Mouse (Mus musculus) liver, adult 2 months (tissue): Measurements from ENCODE around the gene Aida. TPM values are rescaled to one million over a fixed set of nuclear protein-coding genes. Genes with fewer than 3 reads are reported as not detected.

Experiments
- DNase-seq: peaks from one replicate; pipeline ENCODE4 v3.0.0-alpha.2; 2011; ENCODE audit warnings: low read depth, low spot score; ENCODE audit errors: extremely low read depth
- H3K27ac ChIP-seq: fragments of 200-500 bp; replicated peaks from 2 replicates; pipeline ENCODE4 v1.5.1; 2012; ENCODE audit warnings: low read depth, mild to moderate bottlenecking, control low read depth, inconsistent platforms, low read length; ENCODE audit not compliant: insufficient read depth
- H3K27me3 ChIP-seq: fragments of 200-500 bp; 2 replicates; pipeline ENCODE4 v1.6.1; 2012; ENCODE audit warnings: mild to moderate bottlenecking, moderate library complexity, low read length, inconsistent platforms; ENCODE audit not compliant: control insufficient read depth, insufficient read depth
- H3K36me3 ChIP-seq: fragments of 200-500 bp; 2 replicates; pipeline ENCODE4 v1.6.1; 2012; ENCODE audit warnings: low read length, inconsistent platforms; ENCODE audit not compliant: control insufficient read depth, insufficient read depth
- H3K4me1 ChIP-seq: fragments of 200-500 bp; 2 replicates; pipeline ENCODE4 v1.6.1; 2011; ENCODE audit warnings: low read length; ENCODE audit not compliant: control insufficient read depth, insufficient read depth
- H3K4me3 ChIP-seq: fragments of 200-500 bp; 2 replicates; pipeline ENCODE4 v1.5.1; 2011; ENCODE audit warnings: low read depth, mild to moderate bottlenecking, control low read depth, low read length, moderate library complexity; ENCODE audit not compliant: insufficient read depth
- H3K79me2 ChIP-seq: fragments of 200-500 bp; 2 replicates; pipeline ENCODE4 v1.6.1; 2012; ENCODE audit warnings: inconsistent platforms, mild to moderate bottlenecking, low read length, moderate library complexity; ENCODE audit not compliant: control insufficient read depth, insufficient read depth
- H3K9ac ChIP-seq: fragments of 200-500 bp; 2 replicates; pipeline ENCODE4 v1.6.1; 2012; ENCODE audit warnings: low read depth, mild to moderate bottlenecking, control low read depth, inconsistent platforms, low read length
- CTCF ChIP-seq: fragments of 200-500 bp; IDR thresholded peaks from 2 replicates; pipeline ENCODE4 v1.5.1; 2011; ENCODE audit warnings: low read depth, low read length, control low read depth
- POLR2A ChIP-seq: fragments of 200-500 bp; IDR thresholded peaks from 2 replicates; pipeline ENCODE4 v1.6.1; 2011; ENCODE audit warnings: low read length, control low read depth; ENCODE audit not compliant: insufficient read depth; ENCODE audit errors: extremely low read depth
- WGBS: fragments of 180-500 bp; shearing (Covaris S2); methylation state at CpG from one replicate; pipeline ENCODE4 v1.1.7; 2018; 5-methylcytosine and 5-hydroxymethylcytosine counted together
- polyA plus RNA-seq: library from polyadenylated mRNA; depleted of rRNA; stranded (reverse); fragments of >200 nt; gene quantifications from 2 replicates; pipeline ENCODE4 v1.2.3, GENCODE M21; 2012
- total RNA-seq: library from RNA; depleted of rRNA; stranded (reverse); fragments of >200 nt; gene quantifications from 2 replicates; pipeline ENCODE4 v1.2.3, GENCODE M21; 2014

Gene Aida
- total and polyA plus RNA-seq, 2 experiments, result 3.6 to 10.8 TPM

DNA sequence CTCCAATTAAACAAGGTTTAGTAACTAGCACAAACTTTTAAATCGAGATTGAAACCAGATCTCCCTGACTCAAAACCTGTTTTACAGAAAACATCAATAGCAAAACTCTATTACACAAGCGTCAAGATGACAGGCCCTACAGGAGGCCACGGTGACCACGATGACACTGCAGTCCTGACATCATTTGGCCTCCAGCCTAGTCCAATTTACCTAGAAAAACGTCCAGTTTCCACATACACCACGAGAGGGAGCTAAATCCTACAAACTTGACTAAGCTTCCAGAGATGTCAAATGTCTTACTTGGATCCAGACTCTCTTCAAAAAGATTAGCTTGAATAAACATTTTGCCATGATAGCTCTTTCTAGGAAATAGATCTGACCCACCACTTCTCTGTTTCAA lies 53.5 kb downstream of the Aida start:
- 2% methylated on average over 6 of the region's 6 CpGs for WGBS
- no peak overlapping the region for H3K27ac ChIP-seq
- peaks cover 9% of the 10 kb centered on the region; the same call in 1 of the 2 replicates for H3K79me2 ChIP-seq
- H3K4me3 ChIP-seq, result no peak overlapping the region
- peaks cover 4% of the 10 kb centered on the region for H3K4me1 ChIP-seq
- H3K9ac ChIP-seq, result no peak overlapping the region
- no peak for TF ChIP-seq POLR2A
- TF ChIP-seq CTCF, result peak; percentile 57
- H3K36me3 ChIP-seq, result peaks cover 61% of the 10 kb centered on the region
- DNase-seq, result peak; percentile 93
- H3K27me3 ChIP-seq, result no peaks in the 10 kb centered on the region

DNA sequence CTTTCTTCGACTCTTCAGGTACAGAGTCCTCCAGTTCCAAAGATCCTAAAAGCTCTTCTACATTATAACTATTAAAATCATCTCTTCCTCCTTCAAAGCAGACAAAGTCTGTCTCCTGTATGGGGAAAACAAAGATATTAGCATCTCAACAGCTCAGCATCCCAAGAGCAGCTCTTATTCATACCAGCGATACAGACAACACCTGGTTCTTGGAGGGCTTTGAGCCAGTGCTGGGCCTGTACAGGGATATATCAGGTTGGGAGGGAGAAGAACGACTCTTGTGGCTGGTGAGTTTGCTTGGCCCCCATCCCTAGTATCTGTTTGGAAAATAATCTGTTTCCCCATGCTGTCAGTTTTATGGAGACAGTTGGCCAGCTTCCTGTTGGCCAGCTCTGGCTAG lies 62.5 kb downstream of the Aida start:
- no peak overlapping the region for H3K9ac ChIP-seq
- H3K27me3 ChIP-seq, result no peaks in the 10 kb centered on the region
- DNase-seq, result no peak
- H3K36me3 ChIP-seq, result peaks cover 77% of the 10 kb centered on the region
- H3K27ac ChIP-seq, result no peak overlapping the region
- no peak overlapping the region for H3K4me3 ChIP-seq
- H3K4me1 ChIP-seq, result peaks cover 9% of the 10 kb centered on the region; the same call in 1 of the 2 replicates
- TF ChIP-seq CTCF (no peak), POLR2A (no peak)
- peaks cover 5% of the 10 kb centered on the region; the same call in 1 of the 2 replicates for H3K79me2 ChIP-seq
- 85% methylated on average over 3 of the region's 3 CpGs for WGBS

DNA sequence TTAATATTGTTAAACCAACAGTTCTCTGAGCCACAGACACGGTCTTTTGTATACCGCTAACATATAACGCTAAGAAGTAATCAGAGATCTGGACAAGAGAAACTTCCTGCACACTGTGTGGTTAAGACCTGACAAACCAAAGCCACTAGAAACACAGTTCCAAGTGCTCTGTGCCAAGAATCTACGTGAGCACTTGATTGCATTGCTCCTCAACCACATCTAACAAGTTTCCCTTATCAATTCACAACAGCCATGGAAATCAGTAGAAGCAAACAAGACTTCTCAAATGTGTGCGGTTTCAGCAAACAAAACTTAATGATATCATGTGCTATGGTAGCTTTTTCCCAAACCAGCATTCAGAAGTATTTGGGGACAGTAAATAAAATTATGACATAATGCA lies 65.9 kb downstream of the Aida start:
- WGBS, result 21% methylated on average over 5 of the region's 5 CpGs
- Histone ChIP-seq H3K36me3 (peaks cover 78% of the 10 kb centered on the region), H3K4me3 (no peak overlapping the region), H3K79me2 (peaks cover 13% of the 10 kb centered on the region; the same call in 1 of the 2 replicates), H3K27me3 (no peaks in the 10 kb centered on the region), H3K4me1 (peaks cover 9% of the 10 kb centered on the region; the same call in 1 of the 2 replicates), H3K9ac (no peak overlapping the region), H3K27ac (no peak overlapping the region)
- TF ChIP-seq CTCF, result no peak
- no peak for TF ChIP-seq POLR2A
- peak; percentile 86 for DNase-seq

DNA sequence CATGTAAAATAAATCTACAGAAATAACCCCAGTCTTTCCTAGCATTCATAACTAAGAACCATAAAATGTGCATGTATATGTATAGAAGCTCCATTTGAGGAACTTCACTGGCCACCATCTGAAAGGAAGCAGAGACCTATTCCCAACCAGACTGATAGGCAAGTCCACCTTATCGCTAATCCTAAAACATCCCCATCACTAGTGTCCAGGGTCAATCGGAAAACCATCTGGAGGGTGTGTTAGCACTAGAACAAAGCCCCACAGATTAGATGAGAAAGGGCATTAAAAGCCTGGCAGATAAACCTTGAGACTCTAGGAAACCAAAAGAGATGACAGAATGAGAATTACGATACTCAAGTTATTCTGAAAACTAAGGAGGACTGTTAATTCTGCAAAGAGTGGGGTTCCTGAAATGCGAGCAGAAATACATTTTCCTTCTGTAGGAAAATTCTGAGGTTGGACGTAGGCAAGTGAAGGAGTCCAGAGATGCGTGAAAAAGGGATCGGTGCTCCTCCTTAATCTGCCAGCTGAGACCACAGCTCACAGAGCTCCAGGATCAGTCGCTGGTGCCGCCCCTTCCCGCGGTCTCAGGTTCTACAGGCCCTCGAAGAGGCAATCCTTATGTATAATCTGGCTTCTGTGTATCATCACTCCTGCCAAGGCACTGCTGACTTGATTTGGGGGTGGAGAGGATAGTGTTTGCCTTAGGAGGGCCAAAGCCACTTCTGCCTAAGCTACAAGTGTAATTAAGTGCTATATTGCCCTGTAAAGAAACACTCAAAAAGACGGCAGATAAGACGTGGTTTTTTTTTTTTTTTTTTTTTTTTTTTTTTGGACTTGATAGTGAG lies 66.6 kb downstream of the Aida start:
- no peaks in the 10 kb centered on the region for H3K27me3 ChIP-seq
- H3K4me3 ChIP-seq, result no peak overlapping the region
- TF ChIP-seq CTCF (no peak), POLR2A (no peak)
- DNase-seq, result no peak
- no peak overlapping the region for H3K9ac ChIP-seq
- H3K27ac ChIP-seq, result no peak overlapping the region
- peaks cover 71% of the 10 kb centered on the region for H3K36me3 ChIP-seq
- H3K79me2 ChIP-seq, result peaks cover 13% of the 10 kb centered on the region; the same call in 1 of the 2 replicates
- WGBS, result 78% methylated on average over 14 of the region's 14 CpGs
- H3K4me1 ChIP-seq, result peaks cover 12% of the 10 kb centered on the region; the same call in 1 of the 2 replicates

- Histone ChIP-seq H3K9ac (no peak overlapping the region), H3K4me3 (no peak overlapping the region), H3K27me3 (no peaks in the 10 kb centered on the region), H3K79me2 (peaks cover 13% of the 10 kb centered on the region; the same call in 1 of the 2 replicates), H3K4me1 (peaks cover 13% of the 10 kb centered on the region; the same call in 1 of the 2 replicates), H3K36me3 (peaks cover 66% of the 10 kb centered on the region), H3K27ac (no peak overlapping the region)
- WGBS, result 91% methylated on average over 5 of the region's 5 CpGs
- no peak for TF ChIP-seq CTCF
- TF ChIP-seq POLR2A, result no peak
- DNase-seq, result no peak
Measured at GRCm38 (mm10) chr1:183363577-183363867, 67.1 kb downstream of the Aida start.

DNA sequence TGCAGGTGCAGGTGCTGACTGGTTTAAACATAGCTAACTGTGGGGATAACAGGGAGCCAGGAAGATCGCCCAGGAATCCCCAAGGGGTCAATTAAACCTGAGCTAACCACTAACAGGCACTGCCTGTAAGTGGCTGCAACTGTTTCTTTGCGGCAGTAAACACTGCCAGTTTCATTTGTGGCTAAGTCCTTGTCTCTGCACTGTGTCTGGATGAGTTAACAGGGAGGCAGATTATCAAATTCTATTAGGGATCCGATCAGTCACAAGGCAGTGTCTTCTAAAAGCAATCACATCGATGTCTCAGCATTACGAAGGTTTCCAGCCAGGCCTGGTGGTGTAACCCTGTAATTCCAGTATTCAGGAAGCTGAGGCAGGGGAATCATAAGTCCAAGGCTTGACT lies 70.0 kb downstream of the Aida start:
- DNase-seq, result no peak
- no peak overlapping the region for H3K9ac ChIP-seq
- H3K4me1 ChIP-seq, result peaks cover 17% of the 10 kb centered on the region; the same call in 1 of the 2 replicates
- peaks cover 40% of the 10 kb centered on the region for H3K36me3 ChIP-seq
- no peak overlapping the region for H3K27ac ChIP-seq
- TF ChIP-seq POLR2A (no peak), CTCF (no peak)
- H3K79me2 ChIP-seq, result peaks cover 19% of the 10 kb centered on the region; the same call in 1 of the 2 replicates
- H3K27me3 ChIP-seq, result no peaks in the 10 kb centered on the region
- WGBS, result 87% methylated on average over 5 of the region's 5 CpGs
- no peak overlapping the region for H3K4me3 ChIP-seq
